Mouse (Mus musculus) olfactory bulb, adult 2 months (tissue): ENCODE results near the gene Ltb. TPM values are rescaled to one million over a fixed set of nuclear protein-coding genes. Genes with fewer than 3 reads are reported as not detected.
"Not testable (repeated sequence)": the region's sequence is repeated elsewhere in the genome, so short reads cannot be mapped to it uniquely, and the experiment has no call there.

Source experiments
- H3K27ac ChIP-seq: fragments of 200-500 bp; 2 replicates; pipeline ENCODE4 v1.5.1; 2012; ENCODE audit warnings: low read depth, low read length; ENCODE audit not compliant: insufficient read depth
- H3K4me1 ChIP-seq: fragments of 200-500 bp; 2 replicates; pipeline ENCODE4 v1.6.1; 2012; ENCODE audit warnings: low read length; ENCODE audit not compliant: control insufficient read depth, insufficient read depth
- H3K4me3 ChIP-seq: fragments of 200-500 bp; 2 replicates; pipeline ENCODE4 v1.5.1; 2012; ENCODE audit warnings: mild to moderate bottlenecking, low read depth, low read length, moderate library complexity; ENCODE audit not compliant: insufficient read depth
- CTCF ChIP-seq: fragments of 200-500 bp; IDR thresholded peaks from 2 replicates; pipeline ENCODE4 v1.5.1; 2012; ENCODE audit warnings: low read depth, mild to moderate bottlenecking, low read length, moderate library complexity; ENCODE audit not compliant: insufficient read depth
- POLR2A ChIP-seq: fragments of 200-500 bp; IDR thresholded peaks from 2 replicates; pipeline ENCODE4 v1.6.1; 2012; ENCODE audit warnings: mild to moderate bottlenecking, low read depth, low read length, moderate library complexity; ENCODE audit not compliant: insufficient read depth
- WGBS: fragments of 180-500 bp; shearing (Covaris S2); methylation state at CpG from one replicate; pipeline ENCODE4 v1.1.7; 2018; 5-methylcytosine and 5-hydroxymethylcytosine counted together
- polyA plus RNA-seq: library from polyadenylated mRNA; stranded (reverse); fragments of >200 nt; gene quantifications from 2 replicates; pipeline ENCODE4 v1.2.4, GENCODE M21; 2012; ENCODE audit warnings: low replicate concordance; ENCODE audit not compliant: missing spikeins, insufficient read depth, insufficient read length

Ltb gene
- polyA plus RNA-seq, 1 experiment, result not detected

DNA sequence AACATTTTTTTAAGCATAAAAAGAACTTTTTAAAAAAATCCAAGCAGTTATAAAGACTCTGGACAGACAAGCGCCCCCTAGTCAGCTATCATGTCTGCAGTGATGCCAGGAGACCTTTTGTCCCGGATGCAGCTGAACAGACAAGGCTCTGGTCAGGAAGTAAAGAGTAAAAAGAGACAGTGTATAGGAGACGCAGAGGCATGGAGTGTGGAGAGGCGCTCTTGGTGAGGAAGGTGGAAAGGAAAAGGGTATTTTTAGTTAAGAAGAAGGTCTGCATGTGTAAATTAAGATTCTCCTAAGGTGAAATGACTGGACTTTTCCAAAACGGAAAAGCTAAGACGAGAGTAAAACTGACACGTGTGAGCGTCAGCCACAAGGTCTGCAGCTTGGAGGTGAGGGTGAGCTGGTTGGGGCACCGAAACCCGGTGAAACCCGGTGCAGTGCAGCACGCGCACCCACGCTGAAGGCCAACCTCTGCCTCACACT is 32.4 kb downstream of the Ltb start:
- WGBS, result 81% methylated on average over 14 of the region's 14 CpGs
- Histone ChIP-seq H3K4me1 (peaks cover 4% of the 10 kb centered on the region; the same call in 1 of the 2 replicates), H3K27ac (no peak overlapping the region), H3K4me3 (no peak overlapping the region)
- TF ChIP-seq POLR2A (no peak), CTCF (no peak)

DNA sequence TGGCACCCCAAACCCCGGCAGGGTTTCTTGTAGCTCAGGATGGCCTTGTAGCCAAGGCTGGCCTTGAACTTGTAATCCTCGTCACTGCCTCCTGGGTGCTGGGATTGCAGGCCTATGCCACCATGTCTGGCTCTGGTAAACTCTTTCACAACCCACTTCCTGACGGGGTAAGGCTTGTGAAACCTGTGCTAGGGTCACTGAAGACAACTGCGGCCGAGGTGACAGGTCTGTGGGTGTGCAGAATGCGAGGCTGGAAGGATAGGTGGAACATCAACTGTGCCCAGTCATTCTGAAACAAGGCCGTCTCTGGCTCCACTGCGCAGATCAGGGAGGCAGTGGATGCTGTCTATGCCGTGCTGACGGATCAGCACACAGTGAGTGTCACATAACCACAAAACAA is 36.8 kb downstream of the Ltb start:
- Histone ChIP-seq H3K27ac (no peak overlapping the region), H3K4me3 (no peak overlapping the region), H3K4me1 (peaks cover 16% of the 10 kb centered on the region)
- WGBS, result 92% methylated on average over 10 of the region's 10 CpGs
- TF ChIP-seq CTCF, result no peak
- no peak for TF ChIP-seq POLR2A

GRCm38 (mm10) chr17:35232043-35232442 is 37.8 kb downstream of the Ltb start:
- WGBS, result 13% methylated on average over 12 of the region's 12 CpGs
- TF ChIP-seq POLR2A (no peak), CTCF (peak; percentile 86)
- Histone ChIP-seq H3K4me1 (peaks cover 17% of the 10 kb centered on the region), H3K27ac (no peak overlapping the region), H3K4me3 (peak overlapping the region; percentile 14; the same call in 1 of the 2 replicates)

DNA sequence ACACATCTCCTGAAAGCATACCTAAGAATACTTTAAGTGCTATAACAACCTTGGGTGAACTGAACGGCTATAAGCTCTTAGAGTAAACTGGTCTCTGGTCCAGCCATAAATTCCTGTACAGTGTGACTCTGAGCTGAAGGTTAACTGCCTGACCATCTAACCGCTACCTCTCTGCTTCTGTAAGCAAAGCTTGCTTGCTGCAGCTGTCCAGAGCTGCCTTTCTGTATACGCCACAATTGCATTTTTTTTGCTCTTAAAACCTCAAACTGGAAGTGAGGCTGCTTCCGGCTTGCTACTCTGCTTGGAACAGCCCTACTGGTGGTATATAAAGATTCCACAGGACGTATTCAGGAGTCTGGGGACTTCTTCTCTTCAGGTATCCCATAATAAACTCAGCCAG is 38.4 kb downstream of the Ltb start:
- WGBS, result 89% methylated on average over 5 of the region's 5 CpGs
- Histone ChIP-seq H3K4me1 (peaks cover 22% of the 10 kb centered on the region), H3K27ac (no peak overlapping the region), H3K4me3 (no peak overlapping the region)
- no peak for TF ChIP-seq POLR2A
- TF ChIP-seq CTCF, result no peak

GRCm38 (mm10) chr17:35233114-35233980 is 39.1 kb downstream of the Ltb start, which contains the start of gene Atp6v1g2:
TSS of gene Atp6v1g2 (plus strand) at chr17:35233660.
- TF ChIP-seq POLR2A (no peak), CTCF (no peak)
- Histone ChIP-seq H3K4me1 (peaks cover 19% of the 10 kb centered on the region), H3K4me3 (no peak within 1 kb of the TSS), H3K27ac (no peak within 1 kb of the TSS)
- 61% methylated on average over 18 of the region's 18 CpGs for WGBS

DNA sequence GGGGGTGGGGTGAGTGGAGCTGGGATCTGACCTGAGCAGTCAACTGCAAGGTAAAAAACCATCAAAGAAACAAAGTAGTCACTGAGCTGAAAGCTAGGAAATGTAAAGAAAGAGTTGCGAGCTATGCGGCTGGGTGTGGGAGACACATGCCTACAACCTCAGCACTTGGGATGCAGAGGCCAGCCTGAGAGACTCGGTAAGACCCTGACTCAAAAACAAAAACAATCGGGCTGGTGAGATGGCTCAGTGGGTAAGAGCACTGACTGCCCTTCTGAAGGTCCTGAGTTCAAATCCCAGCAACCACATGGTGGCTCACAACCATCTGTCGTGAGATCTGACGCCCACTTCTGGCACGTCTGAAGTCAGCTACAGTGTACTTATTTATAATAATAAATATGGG is 39.9 kb downstream of the Ltb start:
- not testable (repeated sequence) for H3K4me3 ChIP-seq, H3K27ac ChIP-seq
- peaks cover 19% of the 10 kb centered on the region for H3K4me1 ChIP-seq
- 76% methylated on average over 7 of the region's 7 CpGs for WGBS

GRCm38 (mm10) chr17:35234903-35235302 is 40.7 kb downstream of the Ltb start:
- Histone ChIP-seq H3K27ac (peak overlapping the region; percentile 65), H3K4me1 (peaks cover 19% of the 10 kb centered on the region), H3K4me3 (peak overlapping the region; percentile 58)
- TF ChIP-seq CTCF (no peak), POLR2A (no peak)
- 5% methylated on average over 30 of the region's 31 CpGs for WGBS

- TF ChIP-seq POLR2A, result peak; percentile 79
- TF ChIP-seq CTCF, result no peak
- Histone ChIP-seq H3K4me1 (peaks cover 21% of the 10 kb centered on the region), H3K4me3 (peak within 1 kb of the TSS; percentile 72), H3K27ac (peak within 1 kb of the TSS; percentile 90)
- under 1% methylated on average over 35 of the region's 35 CpGs for WGBS
Observed at GRCm38 (mm10) chr17:35235614-35236389, 41.6 kb downstream of the Ltb start, which contains the start of gene Nfkbil1. TSS of gene Nfkbil1 (minus strand) at chr17:35235792.

DNA sequence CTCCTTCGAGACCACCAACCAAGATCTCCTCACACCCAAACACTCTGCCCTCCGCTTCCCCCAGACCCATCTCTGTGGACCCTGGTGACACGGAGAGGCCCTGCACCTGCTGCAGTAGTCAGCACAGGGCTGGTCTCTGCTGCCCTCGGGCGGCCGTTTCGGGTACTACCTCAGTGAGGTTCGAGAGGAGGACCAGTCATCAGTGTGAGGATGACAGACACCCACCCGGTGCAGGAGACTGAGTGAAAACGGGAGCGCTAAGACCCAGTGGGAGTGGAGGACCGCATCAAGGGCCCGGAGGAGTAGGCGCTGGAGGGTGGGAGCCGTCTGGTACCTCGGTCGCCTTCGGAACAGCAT is 42.1 kb downstream of the Ltb start:
- H3K27ac ChIP-seq, result peak overlapping the region; percentile 90
- WGBS, result under 1% methylated on average over 18 of the region's 18 CpGs
- TF ChIP-seq CTCF (peak; percentile 88), POLR2A (no peak)
- H3K4me3 ChIP-seq, result peak overlapping the region; percentile 72
- peaks cover 21% of the 10 kb centered on the region for H3K4me1 ChIP-seq
